Mouse (Mus musculus): Measurements from ENCODE around the gene Klhl8. TPM values are rescaled to one million over a fixed set of nuclear protein-coding genes. Genes with fewer than 3 reads are reported as not detected.

The Klhl8 gene
- polyA plus RNA-seq, 1 experiment from 2014 or later, result 12.1 TPM

DNA sequence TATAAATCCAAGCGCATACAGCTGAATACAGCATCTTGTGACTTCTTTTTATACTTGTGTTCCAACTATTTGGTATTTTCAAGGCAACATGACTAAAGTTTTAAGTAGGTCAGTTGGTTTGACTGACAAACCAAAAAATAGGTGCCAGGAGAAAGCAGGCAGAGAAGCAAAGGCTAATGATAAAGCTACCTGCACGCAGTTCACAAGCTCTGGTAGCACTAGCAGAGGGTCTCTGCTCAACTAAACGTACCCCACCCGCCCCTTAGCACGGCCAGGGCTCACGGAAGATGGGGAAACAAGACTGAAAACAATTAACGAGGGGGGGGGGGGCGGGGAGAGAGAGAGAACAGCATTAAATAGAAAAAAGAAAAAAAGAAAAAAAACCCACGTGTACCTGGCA lies 903 bp downstream of the Klhl8 start:
- no peak for DNase-seq (ENCODE audit: low spot score)
- H3K27ac ChIP-seq (replicated peaks), result no peak overlapping the region
- 13% methylated on average over 8 of the region's 9 CpGs for WGBS

DNA sequence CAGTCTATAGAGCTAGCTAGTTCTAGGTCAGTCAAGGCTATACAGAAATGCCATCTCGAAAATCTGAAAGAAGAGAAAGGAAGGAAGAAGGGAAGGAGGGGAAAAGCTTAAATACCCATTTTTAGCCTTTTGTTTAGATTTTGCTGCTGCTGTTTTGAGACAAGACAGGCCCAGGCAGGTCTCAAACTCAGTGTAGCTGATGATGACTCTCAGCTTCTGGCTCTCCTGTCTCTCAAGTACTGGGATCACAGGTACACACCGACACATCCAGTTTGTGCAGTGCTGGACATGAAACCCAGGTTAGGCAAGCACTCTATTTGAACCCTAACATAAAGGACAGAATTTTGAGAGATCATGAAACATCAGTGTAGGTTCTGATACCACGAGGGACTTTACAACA lies 1.6 kb downstream of the Klhl8 start:
- H3K36me3 ChIP-seq (replicated peaks), result no peaks in the 10 kb centered on the region
- peaks cover 9% of the 10 kb centered on the region for H3K27me3 ChIP-seq (replicated peaks; ENCODE audit: low read depth, poor library complexity, severe bottlenecking)
- WGBS, result 66% methylated on average over 3 of the region's 3 CpGs
- H3K4me3 ChIP-seq, result no peak overlapping the region
- no peak for DNase-seq (ENCODE audit: low spot score)
- H3K27ac ChIP-seq (replicated peaks), result no peak overlapping the region
- H3K4me1 ChIP-seq, result peaks cover 21% of the 10 kb centered on the region
- H3K9me3 ChIP-seq, result no peaks in the 10 kb centered on the region

More for the DNA sequence above, 903 bp downstream of the Klhl8 start:
- peak overlapping the region; percentile 84 for H3K4me3 ChIP-seq
- H3K4me1 ChIP-seq, result peaks cover 21% of the 10 kb centered on the region
- H3K36me3 ChIP-seq (replicated peaks), result no peaks in the 10 kb centered on the region
- peaks cover 9% of the 10 kb centered on the region for H3K27me3 ChIP-seq (replicated peaks; ENCODE audit: low read depth, poor library complexity, severe bottlenecking)
- H3K9me3 ChIP-seq, result no peaks in the 10 kb centered on the region

DNA sequence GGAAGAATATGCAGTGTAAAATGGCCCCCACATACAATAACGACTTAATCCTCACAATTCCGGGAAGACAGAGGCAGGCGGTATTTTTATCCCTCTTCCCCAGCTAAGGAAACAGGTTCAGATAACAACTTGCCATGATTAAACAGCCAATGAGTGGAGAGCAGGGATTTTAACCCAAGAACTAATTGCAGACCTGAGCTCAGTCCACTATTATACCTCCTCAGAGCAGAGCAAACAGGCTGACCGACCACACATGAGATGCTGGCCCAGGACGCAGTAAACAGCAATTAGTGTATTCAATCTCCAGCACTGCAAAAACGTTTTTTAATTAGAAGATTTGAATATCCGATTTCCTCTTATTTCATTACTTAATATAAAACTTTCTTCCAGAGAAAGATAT lies 2.2 kb downstream of the Klhl8 start:
- Histone ChIP-seq H3K4me3 (no peak overlapping the region), H3K27ac (replicated peaks) (no peak overlapping the region), H3K27me3 (replicated peaks; ENCODE audit: low read depth, poor library complexity, severe bottlenecking) (peaks cover 9% of the 10 kb centered on the region), H3K9me3 (no peaks in the 10 kb centered on the region), H3K4me1 (peaks cover 21% of the 10 kb centered on the region), H3K36me3 (replicated peaks) (no peaks in the 10 kb centered on the region)
- 56% methylated on average over 7 of the region's 7 CpGs for WGBS
- no peak for DNase-seq (ENCODE audit: low spot score)

GRCm38 (mm10) chr5:103907844-103908243 lies 3.2 kb downstream of the Klhl8 start:
- H3K4me1 ChIP-seq, result peaks cover 21% of the 10 kb centered on the region
- H3K27me3 ChIP-seq (replicated peaks; ENCODE audit: low read depth, poor library complexity, severe bottlenecking), result peaks cover 9% of the 10 kb centered on the region
- H3K27ac ChIP-seq (replicated peaks), result no peak overlapping the region
- DNase-seq (ENCODE audit: low spot score), result no peak
- no peaks in the 10 kb centered on the region for H3K9me3 ChIP-seq
- WGBS, result 86% methylated on average over 4 of the region's 4 CpGs
- H3K36me3 ChIP-seq (replicated peaks), result no peaks in the 10 kb centered on the region
- no peak overlapping the region for H3K4me3 ChIP-seq

- Histone ChIP-seq H3K36me3 (replicated peaks) (no peaks in the 10 kb centered on the region), H3K9me3 (no peaks in the 10 kb centered on the region), H3K4me3 (no peak overlapping the region), H3K27ac (replicated peaks) (no peak overlapping the region), H3K4me1 (peaks cover 19% of the 10 kb centered on the region), H3K27me3 (replicated peaks; ENCODE audit: low read depth, poor library complexity, severe bottlenecking) (peaks cover 9% of the 10 kb centered on the region; the same call in 1 of the 2 replicates)
- 93% methylated on average over 6 of the region's 6 CpGs for WGBS
- no peak for DNase-seq (ENCODE audit: low spot score)
Observed at GRCm38 (mm10) chr5:103906173-103906572, 4.9 kb downstream of the Klhl8 start.

DNA sequence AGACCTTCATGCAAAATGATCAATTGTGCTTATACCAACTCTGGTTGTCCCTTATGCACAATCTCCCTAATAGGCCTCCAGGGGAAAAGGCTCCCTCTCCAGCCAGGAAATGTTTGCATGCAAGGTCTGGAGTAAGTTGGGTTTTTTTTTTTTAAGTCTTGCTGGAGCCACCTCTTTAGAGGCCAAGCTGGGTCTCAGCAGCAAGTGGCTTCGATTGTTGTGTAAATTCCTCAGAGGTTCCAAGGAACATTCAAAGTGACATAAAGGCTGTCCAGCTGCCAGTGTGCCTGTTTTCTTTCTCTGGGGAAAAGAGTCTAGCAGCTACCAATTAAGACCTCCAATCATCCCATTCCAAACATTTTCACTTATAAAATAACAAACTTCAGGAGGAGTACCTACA lies 12.7 kb downstream of the Klhl8 start:
- DNase-seq (ENCODE audit: low spot score), result no peak
- no peaks in the 10 kb centered on the region for H3K9me3 ChIP-seq
- peaks cover 12% of the 10 kb centered on the region for H3K4me1 ChIP-seq
- WGBS, result 28% methylated on average over 1 of the region's 1 CpGs
- no peaks in the 10 kb centered on the region for H3K27me3 ChIP-seq (replicated peaks; ENCODE audit: low read depth, poor library complexity, severe bottlenecking)
- H3K36me3 ChIP-seq (replicated peaks), result no peaks in the 10 kb centered on the region
- no peak overlapping the region for H3K27ac ChIP-seq (replicated peaks)
- H3K4me3 ChIP-seq, result no peak overlapping the region

GRCm38 (mm10) chr5:103889766-103890165 lies 21.3 kb downstream of the Klhl8 start:
- peaks cover 17% of the 10 kb centered on the region for H3K4me1 ChIP-seq
- WGBS, result 67% methylated on average over 15 of the region's 15 CpGs
- no peaks in the 10 kb centered on the region for H3K9me3 ChIP-seq
- H3K36me3 ChIP-seq (replicated peaks), result peaks cover 3% of the 10 kb centered on the region
- H3K27ac ChIP-seq (replicated peaks), result no peak overlapping the region
- H3K27me3 ChIP-seq (replicated peaks; ENCODE audit: low read depth, poor library complexity, severe bottlenecking), result no peaks in the 10 kb centered on the region
- H3K4me3 ChIP-seq, result no peak overlapping the region
- DNase-seq (ENCODE audit: low spot score), result peak; percentile 29

DNA sequence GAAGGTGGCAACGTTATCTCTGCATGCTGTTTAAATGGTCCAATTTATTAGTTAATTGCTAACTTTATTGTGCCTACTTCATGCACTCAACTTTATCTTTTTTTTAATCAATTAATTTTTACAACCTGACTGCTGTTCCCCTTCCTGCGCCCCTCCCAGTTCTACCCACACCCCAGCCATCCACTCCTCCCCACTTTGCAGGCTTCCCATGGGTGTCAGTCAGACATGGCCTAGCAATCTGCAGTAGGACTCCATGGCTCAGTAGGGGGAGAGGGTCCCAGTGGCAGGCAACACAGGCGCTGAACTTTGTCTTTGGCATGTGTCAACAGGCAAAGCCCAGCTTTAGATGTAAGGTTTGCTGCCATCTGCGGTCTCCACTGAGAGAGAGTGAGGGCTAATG lies 47.3 kb downstream of the Klhl8 start:
- no peak for DNase-seq (ENCODE audit: low spot score)
- Histone ChIP-seq H3K4me1 (0 out of 2 replicates have a peak, but pooled peaks cover 3% of the 10 kb centered on the region), H3K27ac (replicated peaks) (no peak overlapping the region), H3K36me3 (replicated peaks) (peaks cover 27% of the 10 kb centered on the region), H3K9me3 (no peaks in the 10 kb centered on the region), H3K27me3 (replicated peaks; ENCODE audit: low read depth, poor library complexity, severe bottlenecking) (no peaks in the 10 kb centered on the region), H3K4me3 (no peak overlapping the region)
- 94% methylated on average over 4 of the region's 4 CpGs for WGBS

DNA sequence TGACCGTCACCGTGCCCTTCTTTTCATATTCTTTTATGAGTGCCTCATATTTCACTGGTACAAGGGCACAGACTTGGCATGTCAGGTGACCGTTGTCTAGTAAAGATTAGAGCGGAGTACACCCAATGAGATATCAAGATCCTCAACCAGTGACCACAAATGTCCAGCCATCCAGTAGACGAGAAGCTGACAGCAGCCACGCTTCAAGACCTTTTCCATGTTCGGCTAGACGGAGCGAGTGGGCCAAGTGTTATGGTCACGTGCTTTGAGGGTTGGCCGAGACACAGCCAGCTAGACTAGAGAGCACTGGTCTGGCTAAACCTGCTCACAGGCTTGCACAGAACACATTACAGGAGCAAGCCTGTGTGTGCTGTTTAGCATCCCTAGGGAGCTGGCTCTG lies 50.4 kb downstream of the Klhl8 start:
- no peak overlapping the region for H3K27ac ChIP-seq (replicated peaks)
- no peaks in the 10 kb centered on the region for H3K9me3 ChIP-seq
- no peaks in the 10 kb centered on the region for H3K27me3 ChIP-seq (replicated peaks; ENCODE audit: low read depth, poor library complexity, severe bottlenecking)
- DNase-seq (ENCODE audit: low spot score), result no peak
- H3K4me1 ChIP-seq, result peaks cover 5% of the 10 kb centered on the region
- peaks cover 13% of the 10 kb centered on the region for H3K36me3 ChIP-seq (replicated peaks)
- 95% methylated on average over 11 of the region's 11 CpGs for WGBS
- H3K4me3 ChIP-seq, result no peak overlapping the region

DNA sequence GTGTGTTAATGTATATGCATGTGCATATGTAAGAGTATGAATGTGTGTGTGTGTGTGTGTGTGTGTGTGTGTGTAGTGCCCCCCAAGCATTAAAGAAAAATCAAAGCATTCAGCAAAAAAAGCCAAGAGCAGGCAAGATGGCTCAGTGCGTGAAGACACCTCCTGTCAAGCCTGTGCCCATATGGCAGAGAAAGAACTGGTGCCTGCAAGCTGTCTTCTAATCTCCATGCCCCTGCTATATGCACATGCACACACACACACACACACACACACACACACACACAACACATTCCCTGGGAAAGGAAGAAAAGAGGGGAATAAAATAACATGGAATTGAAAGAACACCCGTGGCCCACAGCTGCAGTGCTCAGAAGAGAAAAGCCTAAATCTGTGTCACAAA lies 53.9 kb downstream of the Klhl8 start:
- H3K4me1 ChIP-seq, result peaks cover 11% of the 10 kb centered on the region
- H3K36me3 ChIP-seq (replicated peaks), result peaks cover 9% of the 10 kb centered on the region; the same call in 1 of the 2 replicates
- WGBS, result 94% methylated on average over 2 of the region's 2 CpGs
- no peaks in the 10 kb centered on the region for H3K27me3 ChIP-seq (replicated peaks; ENCODE audit: low read depth, poor library complexity, severe bottlenecking)
- no peak overlapping the region for H3K27ac ChIP-seq (replicated peaks)
- no peak overlapping the region for H3K4me3 ChIP-seq
- no peaks in the 10 kb centered on the region for H3K9me3 ChIP-seq
- peak; percentile 3 for DNase-seq (ENCODE audit: low spot score)

DNA sequence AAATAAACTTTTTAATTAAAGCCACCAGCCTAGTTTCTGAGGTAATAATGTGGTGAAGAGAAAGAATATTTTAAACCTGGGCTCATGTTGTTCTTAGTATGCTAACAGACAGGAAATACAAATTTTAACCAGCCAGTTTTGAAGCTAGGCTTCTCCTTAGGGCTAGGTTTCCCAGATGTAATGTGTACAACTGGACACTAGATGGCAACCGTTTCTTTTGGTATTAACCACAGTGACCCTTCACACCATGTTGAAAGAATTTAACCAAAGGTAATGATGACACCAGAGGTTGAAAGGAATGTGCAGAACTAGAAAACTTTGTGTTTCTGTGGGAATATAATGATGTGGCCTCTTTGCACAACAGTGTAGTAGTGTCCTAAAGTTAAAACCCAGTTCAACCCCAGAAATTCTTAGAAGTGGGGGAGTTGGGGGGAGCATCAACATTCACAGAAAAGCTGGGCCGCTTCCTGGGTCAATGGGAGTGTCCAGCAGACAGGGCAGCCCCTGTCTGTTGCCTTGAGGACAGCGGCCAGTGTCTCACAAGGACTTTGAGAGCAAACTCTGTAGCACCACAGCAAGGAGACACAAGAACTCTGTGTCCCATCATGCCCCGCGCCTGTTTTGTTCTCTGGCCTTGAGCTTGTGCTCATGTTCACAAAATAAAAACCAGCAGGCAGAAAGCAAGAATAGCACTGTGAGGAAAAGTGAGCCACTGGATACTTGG lies 54.6 kb downstream of the Klhl8 start:
- Histone ChIP-seq H3K27ac (replicated peaks) (0 out of 2 replicates have a peak overlapping the region, but pooled peaks have one; percentile 24), H3K9me3 (no peaks in the 10 kb centered on the region), H3K36me3 (replicated peaks) (peaks cover 15% of the 10 kb centered on the region; the same call in 1 of the 2 replicates), H3K27me3 (replicated peaks; ENCODE audit: low read depth, poor library complexity, severe bottlenecking) (no peaks in the 10 kb centered on the region), H3K4me1 (peaks cover 11% of the 10 kb centered on the region), H3K4me3 (no peak overlapping the region)
- DNase-seq (ENCODE audit: low spot score), result peak; percentile 23
- 60% methylated on average over 5 of the region's 5 CpGs for WGBS

DNA sequence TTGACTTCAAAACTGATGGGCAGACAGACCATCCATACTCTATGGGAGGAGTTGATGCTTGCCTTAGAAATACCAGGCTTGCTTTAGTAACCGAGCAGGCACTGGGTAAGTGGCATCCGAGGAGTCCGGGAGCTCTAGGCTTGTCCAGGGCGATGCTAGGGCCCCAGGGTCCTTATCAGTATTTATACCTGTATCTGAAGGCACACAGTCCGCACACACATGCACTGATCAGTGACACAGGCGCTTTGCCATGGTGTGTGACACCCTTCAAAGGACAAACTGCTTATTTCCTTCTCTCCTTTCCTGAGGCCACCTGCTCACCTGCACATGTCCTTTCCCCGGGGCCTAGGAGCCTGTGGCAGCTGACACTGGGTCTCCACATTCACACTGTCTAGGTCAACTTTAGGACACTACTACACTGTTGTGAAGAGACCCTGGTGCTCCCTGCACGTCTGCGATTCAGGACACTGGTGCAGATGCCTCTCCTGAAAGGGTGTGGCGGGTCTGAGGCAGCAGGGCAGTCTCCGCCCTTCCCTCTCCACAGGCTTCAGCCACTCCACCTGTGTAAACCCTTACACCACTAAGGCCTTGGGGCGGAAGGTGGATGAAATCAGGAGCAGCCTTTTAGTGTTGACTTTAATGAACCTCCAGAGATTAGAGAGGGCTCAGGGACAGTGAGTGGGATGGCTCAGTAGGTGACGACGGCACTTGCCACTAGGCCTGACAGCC lies 55.4 kb downstream of the Klhl8 start:
- DNase-seq (ENCODE audit: low spot score), result no peak
- WGBS, result 81% methylated on average over 14 of the region's 14 CpGs
- H3K9me3 ChIP-seq, result no peaks in the 10 kb centered on the region
- H3K4me3 ChIP-seq, result no peak overlapping the region
- no peaks in the 10 kb centered on the region for H3K27me3 ChIP-seq (replicated peaks; ENCODE audit: low read depth, poor library complexity, severe bottlenecking)
- H3K36me3 ChIP-seq (replicated peaks), result peaks cover 18% of the 10 kb centered on the region
- H3K27ac ChIP-seq (replicated peaks), result no peak overlapping the region
- H3K4me1 ChIP-seq, result peaks cover 11% of the 10 kb centered on the region

DNA sequence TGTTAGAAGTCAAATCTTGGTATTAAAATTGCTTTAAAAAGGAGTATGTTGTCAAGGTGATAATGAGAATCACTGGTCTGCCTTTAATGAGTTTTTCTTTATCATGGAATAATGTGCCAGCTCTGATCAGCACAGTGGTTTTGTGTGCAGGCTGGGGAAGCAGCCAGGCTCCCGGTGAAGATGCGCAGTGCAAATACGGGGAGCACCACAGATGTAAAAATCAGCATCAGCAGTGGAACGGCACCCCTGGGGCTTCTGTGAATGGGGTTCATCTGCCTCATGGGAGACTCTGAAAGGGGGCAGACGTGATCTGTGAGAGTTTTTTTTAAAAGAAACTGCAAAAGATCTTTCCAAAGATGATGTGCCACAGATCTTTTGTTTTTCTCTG lies 56.3 kb downstream of the Klhl8 start:
- WGBS, result 82% methylated on average over 5 of the region's 5 CpGs
- H3K27ac ChIP-seq (replicated peaks), result no peak overlapping the region
- no peak for DNase-seq (ENCODE audit: low spot score)
- H3K4me3 ChIP-seq, result no peak overlapping the region
- H3K27me3 ChIP-seq (replicated peaks; ENCODE audit: low read depth, poor library complexity, severe bottlenecking), result no peaks in the 10 kb centered on the region
- peaks cover 25% of the 10 kb centered on the region for H3K36me3 ChIP-seq (replicated peaks)
- peaks cover 11% of the 10 kb centered on the region for H3K4me1 ChIP-seq
- no peaks in the 10 kb centered on the region for H3K9me3 ChIP-seq
